Mouse (Mus musculus): ENCODE measurements around the gene Efcab5. TPM values are rescaled to one million over a fixed set of nuclear protein-coding genes. Genes with fewer than 3 reads are reported as not detected.

Efcab5 gene
- 2.0 and 2.7 TPM in 2 replicates for total RNA-seq (2023)

GRCm38 (mm10) chr11:77188868-77189267 is at the start of gene Efcab5:
TSS of gene Efcab5 (minus strand) at chr11:77188968.

DNA sequence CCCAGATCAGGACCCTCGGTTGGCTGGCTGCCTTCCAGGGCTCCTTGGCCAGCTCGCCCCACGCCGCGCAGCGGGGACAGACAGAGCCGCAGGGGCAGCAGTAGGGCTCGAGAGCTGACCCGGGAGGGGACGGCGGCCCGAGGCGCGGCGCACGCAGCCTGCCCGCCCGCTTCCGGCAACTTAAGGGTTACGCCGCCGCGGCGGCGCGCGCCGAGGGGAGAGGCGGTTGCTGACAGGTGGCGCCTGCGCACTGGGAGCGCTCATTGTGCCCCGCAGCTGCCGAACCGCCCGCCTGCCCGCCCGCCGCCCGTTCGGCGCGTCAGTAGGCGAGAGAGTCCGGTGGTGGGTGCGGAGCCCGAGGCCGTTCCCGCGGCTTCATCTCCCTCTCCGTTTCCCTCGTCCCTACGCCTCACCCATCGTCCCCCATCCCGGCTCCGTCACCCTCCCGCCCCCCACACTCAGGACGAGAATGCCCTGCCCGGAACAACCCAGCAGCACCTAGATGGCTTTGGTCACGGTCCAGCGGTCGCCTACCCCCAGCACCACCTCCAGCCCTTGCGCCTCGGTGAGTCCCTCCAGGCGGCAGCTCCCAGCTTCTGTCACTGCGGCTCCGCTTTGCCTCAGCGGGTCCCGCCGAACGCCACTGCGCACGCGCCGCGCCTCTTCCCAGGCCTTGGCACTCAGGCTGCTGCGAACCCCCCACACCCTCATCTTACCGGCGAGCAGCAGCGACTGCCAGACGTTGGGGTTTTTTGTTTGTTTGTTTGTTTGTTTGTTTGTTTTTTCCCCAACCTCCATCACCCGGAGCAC is 27.4 kb upstream of the Efcab5 start, which contains the start of gene Ssh2:
TSS of gene Ssh2 (plus strand) at position 337 of the 810 bp plus-strand sequence.

DNA sequence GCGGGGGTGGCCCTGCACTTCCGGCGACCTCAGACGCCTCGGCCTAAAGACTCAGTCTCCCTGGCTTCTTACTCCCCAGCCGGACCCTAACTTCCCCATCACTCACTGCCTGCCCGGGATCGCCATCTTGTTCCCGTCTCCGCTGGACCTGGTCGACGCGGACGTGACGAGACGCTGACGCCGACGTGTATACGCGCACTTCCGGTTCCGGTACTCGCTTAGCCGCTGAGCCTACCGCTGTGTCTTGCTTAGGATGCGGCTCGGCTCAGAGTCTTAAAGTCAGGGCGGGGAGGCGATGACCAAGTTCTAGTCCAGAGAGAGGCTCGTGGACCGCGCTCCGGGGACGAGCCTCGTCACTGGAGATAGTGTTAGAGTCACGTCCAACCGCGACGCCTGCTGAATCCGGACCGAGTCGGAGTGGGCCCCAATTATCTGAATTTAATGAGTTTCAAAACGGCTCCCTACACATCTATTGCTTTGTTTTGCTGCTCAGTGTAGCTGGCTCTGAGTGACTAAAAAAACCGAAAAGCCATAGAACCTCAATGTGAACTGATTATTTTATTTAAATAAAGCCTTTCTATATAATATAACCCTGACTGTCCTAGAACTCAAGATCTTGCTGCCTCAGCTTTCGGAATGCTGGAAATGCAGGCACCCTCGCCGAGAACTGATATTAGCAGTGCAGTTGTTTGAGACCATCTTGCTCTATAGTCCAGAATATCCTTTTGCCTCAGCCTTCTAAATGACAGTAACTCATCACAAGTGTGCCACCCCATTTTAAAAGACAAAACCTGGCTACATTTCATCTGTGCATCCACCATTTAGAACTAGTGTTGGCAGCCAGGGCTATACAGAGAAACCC is 110.3 kb downstream of the Efcab5 start, which contains the start of gene Nsrp1:
TSS of gene Nsrp1 (minus strand) at position 163 of the 862 bp plus-strand sequence.

Other genes with a start within 250 kb of the Efcab5 start
- gene Slc6a4, start 190.4 kb downstream of the Efcab5 start, total RNA-seq (2023), result 0.22 TPM in 1 of 2 replicates, not detected in the other
- 20.8 and 32.1 TPM in 2 replicates for gene Nsrp1, start 110.5 kb downstream of the Efcab5 start, total RNA-seq (2023)
- gene Ssh2, start 27.3 kb upstream of the Efcab5 start, total RNA-seq (2023), result 158 and 206 TPM in 2 replicates